Mouse (Mus musculus) bone marrow, adult 2 months (tissue): Measurements from ENCODE around the gene Paqr9. TPM values are rescaled to one million over a fixed set of nuclear protein-coding genes. Genes with fewer than 3 reads are reported as not detected.

Experiments used
- H3K27ac ChIP-seq: fragments of 200-500 bp; 2 replicates; pipeline ENCODE4 v1.5.1; 2012; ENCODE audit warnings: low read depth, mild to moderate bottlenecking, control low read depth, inconsistent platforms, low read length; ENCODE audit not compliant: control insufficient read depth, poor library complexity, insufficient read depth
- H3K4me1 ChIP-seq: fragments of 200-500 bp; 2 replicates; pipeline ENCODE4 v1.6.1; 2011; ENCODE audit warnings: low read length; ENCODE audit not compliant: control insufficient read depth, insufficient read depth
- H3K4me3 ChIP-seq: fragments of 200-500 bp; replicated peaks from 2 replicates; pipeline ENCODE3; 2011; ENCODE audit warnings: mild to moderate bottlenecking, low read depth, low read length, control low read depth; ENCODE audit not compliant: control insufficient read depth
- CTCF ChIP-seq: fragments of 200-500 bp; IDR thresholded peaks from 2 replicates; pipeline ENCODE4 v1.5.1; 2011; ENCODE audit warnings: low read length, control low read depth; ENCODE audit not compliant: control insufficient read depth, insufficient read depth
- POLR2A ChIP-seq: fragments of 200-500 bp; IDR thresholded peaks from 2 replicates; pipeline ENCODE4 v1.6.1; 2011; ENCODE audit warnings: low read depth, mild to moderate bottlenecking, control low read depth, low read length, borderline replicate concordance; ENCODE audit not compliant: control insufficient read depth
- WGBS: fragments of 180-500 bp; shearing (Covaris S2); methylation state at CpG from one replicate; pipeline ENCODE4 v1.1.7; 2018; 5-methylcytosine and 5-hydroxymethylcytosine counted together
- polyA plus RNA-seq: library from polyadenylated mRNA; stranded (reverse); fragments of >200 nt; gene quantifications from 2 replicates; pipeline ENCODE4 v1.2.4, GENCODE M21; 2011; ENCODE audit warnings: low replicate concordance; ENCODE audit not compliant: missing spikeins, insufficient read depth, insufficient read length

The Paqr9 gene
- polyA plus RNA-seq, 1 experiment = 17.0 TPM

- WGBS = 82% methylated on average over 8 of the region's 8 CpGs
- TF ChIP-seq POLR2A (no peak), CTCF (no peak)
- H3K27ac ChIP-seq = no peak overlapping the region
- H3K4me3 ChIP-seq = no peak overlapping the region
- H3K4me1 ChIP-seq = no peaks in the 10 kb centered on the region
Observed at GRCm38 (mm10) chr9:95521031-95521430, 38.4 kb upstream of the Paqr9 start.

DNA sequence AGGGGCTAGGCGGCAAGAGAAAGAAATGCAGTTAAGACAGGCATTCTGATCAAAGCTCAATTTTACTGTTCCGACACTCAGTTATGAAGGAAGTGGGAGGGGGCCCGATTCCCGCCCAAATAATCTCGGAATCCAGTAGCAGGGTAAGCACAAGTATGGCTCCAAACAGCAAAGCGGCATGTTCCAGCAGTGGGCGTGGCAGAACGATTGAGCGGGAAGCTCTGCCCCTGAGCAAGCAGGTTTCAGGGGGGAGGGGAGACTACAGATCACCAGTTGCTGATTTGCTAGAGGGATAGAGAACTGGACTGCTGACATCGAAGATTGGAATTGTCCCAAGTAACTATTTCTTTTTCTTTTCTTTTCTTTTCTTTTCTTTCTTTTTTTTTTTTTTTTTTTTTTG is 37.9 kb upstream of the Paqr9 start:
- no peak for TF ChIP-seq CTCF
- TF ChIP-seq POLR2A = no peak
- Histone ChIP-seq H3K4me3 (no peak overlapping the region), H3K4me1 (no peaks in the 10 kb centered on the region), H3K27ac (no peak overlapping the region)
- 59% methylated on average over 10 of the region's 10 CpGs for WGBS

DNA sequence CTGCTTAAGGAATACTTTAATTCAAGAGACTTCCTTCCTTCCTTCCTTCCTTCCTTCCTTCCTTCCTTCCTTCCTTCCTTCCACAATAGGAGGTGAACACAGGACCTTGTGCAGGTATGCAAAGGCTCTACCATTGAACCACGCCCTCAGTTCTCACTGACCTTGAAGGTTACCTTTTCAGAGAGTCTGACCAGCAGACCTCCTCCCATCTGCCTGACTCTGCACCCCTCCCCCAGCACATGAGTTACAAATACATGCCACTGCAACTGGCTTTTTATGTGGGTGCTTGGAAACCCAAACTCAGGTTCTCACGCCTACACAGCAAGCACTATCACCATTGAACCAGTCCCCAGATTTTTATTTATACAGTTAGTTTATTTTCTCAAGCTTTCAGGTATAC is 36.9 kb upstream of the Paqr9 start:
- Histone ChIP-seq H3K27ac (no peak overlapping the region), H3K4me3 (no peak overlapping the region), H3K4me1 (no peaks in the 10 kb centered on the region)
- WGBS = 76% methylated on average over 2 of the region's 2 CpGs
- TF ChIP-seq CTCF (no peak), POLR2A (no peak)

- 70% methylated on average over 6 of the region's 6 CpGs for WGBS
- no peak overlapping the region for H3K27ac ChIP-seq
- no peak overlapping the region for H3K4me3 ChIP-seq
- TF ChIP-seq POLR2A = no peak
- no peak for TF ChIP-seq CTCF
- no peaks in the 10 kb centered on the region for H3K4me1 ChIP-seq
Observed at GRCm38 (mm10) chr9:95525376-95525775, 34.1 kb upstream of the Paqr9 start.

DNA sequence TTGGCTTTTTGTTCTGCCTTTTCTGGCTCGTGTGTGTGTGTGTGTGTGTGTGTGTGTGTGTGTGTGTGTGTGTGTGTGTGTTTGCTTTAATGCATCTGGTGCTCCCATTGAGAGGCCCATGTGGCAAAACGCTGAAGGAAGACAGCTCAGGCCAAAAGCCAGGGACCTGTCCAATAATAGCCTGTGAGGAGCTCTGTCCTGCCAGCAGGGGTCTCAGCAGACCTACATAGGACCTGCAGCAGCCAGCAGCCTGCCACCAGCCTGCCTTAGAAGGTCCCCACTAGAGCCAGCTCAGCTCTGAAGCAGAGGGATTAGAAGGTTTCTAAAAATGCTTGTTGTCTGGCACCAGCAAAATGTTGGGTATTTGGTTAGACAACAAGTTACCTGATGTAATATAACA is 33.5 kb upstream of the Paqr9 start:
- no peak overlapping the region for H3K27ac ChIP-seq
- no peak for TF ChIP-seq POLR2A
- TF ChIP-seq CTCF = peak; percentile 23; the same call in 1 of the 2 replicates
- H3K4me1 ChIP-seq = no peaks in the 10 kb centered on the region
- WGBS = 11% methylated on average over 2 of the region's 2 CpGs
- no peak overlapping the region for H3K4me3 ChIP-seq

DNA sequence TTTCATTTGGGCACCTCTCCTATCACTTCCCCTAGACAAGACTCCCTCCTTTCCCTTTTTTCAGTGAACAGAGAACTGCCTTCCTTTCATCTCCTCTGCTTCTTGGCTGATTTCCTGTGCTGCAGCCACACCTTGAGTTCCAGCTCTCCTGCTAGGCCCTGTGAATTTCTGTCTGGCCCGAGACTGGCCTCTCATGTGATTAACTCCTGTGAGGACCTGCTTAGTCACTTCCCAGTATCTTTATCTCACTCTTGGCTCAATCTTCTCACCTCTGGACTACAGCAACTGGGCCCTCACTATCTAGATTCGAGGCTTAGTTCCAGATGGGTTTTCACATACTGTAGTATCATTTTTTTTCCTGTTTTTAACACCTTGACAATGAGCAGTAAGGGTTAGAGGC is 31.8 kb upstream of the Paqr9 start:
- 23% methylated on average over 2 of the region's 2 CpGs for WGBS
- Histone ChIP-seq H3K4me3 (no peak overlapping the region), H3K4me1 (no peaks in the 10 kb centered on the region), H3K27ac (no peak overlapping the region)
- TF ChIP-seq POLR2A (no peak), CTCF (no peak)

- TF ChIP-seq POLR2A (no peak), CTCF (no peak)
- H3K4me1 ChIP-seq = no peaks in the 10 kb centered on the region
- no peak overlapping the region for H3K27ac ChIP-seq
- no peak overlapping the region for H3K4me3 ChIP-seq
- WGBS = 82% methylated on average over 3 of the region's 3 CpGs
Observed at GRCm38 (mm10) chr9:95531144-95531543, 28.3 kb upstream of the Paqr9 start.

DNA sequence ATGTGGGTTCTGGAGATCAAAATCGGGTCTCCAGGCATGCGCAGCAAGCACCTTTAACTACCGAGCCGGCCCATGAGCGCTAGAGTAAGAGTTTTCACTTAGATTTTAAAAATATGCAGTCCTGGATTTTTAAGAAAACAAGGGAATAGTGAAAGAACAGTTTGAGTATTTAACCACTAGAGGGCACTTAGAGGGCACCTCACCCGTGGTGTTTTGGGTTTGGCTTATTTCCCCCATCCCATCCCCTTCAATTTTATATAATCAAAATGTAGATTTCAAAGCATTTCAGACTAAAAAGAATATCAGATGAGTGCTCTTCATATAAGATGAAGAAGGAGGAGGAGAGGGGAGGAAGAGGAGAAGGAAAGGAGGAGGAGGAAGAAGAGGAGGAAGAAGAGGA is 25.6 kb upstream of the Paqr9 start:
- Histone ChIP-seq H3K4me1 (no peaks in the 10 kb centered on the region), H3K27ac (no peak overlapping the region), H3K4me3 (no peak overlapping the region)
- TF ChIP-seq POLR2A (no peak), CTCF (no peak)
- WGBS = 35% methylated on average over 6 of the region's 6 CpGs

- H3K4me1 ChIP-seq = no peaks in the 10 kb centered on the region; the same call in 1 of the 2 replicates
- no peak overlapping the region for H3K27ac ChIP-seq
- TF ChIP-seq CTCF = no peak
- TF ChIP-seq POLR2A = no peak
- 69% methylated on average over 2 of the region's 2 CpGs for WGBS
- H3K4me3 ChIP-seq = no peak overlapping the region
Observed at GRCm38 (mm10) chr9:95539176-95539800, 20.2 kb upstream of the Paqr9 start.
